Mouse (Mus musculus) ES-Bruce4 (cell line): Measurements from ENCODE around the gene Cldn10. TPM values are rescaled to one million over a fixed set of nuclear protein-coding genes. Genes with fewer than 3 reads are reported as not detected.

ENCODE experiments used
- H3K27ac ChIP-seq: 2 replicates; pipeline ENCODE4 v1.5.1; 2012; ENCODE audit warnings: low read length, inconsistent platforms; ENCODE audit not compliant: insufficient read depth
- H3K27me3 ChIP-seq: 2 replicates; pipeline ENCODE4 v1.6.1; 2012; ENCODE audit warnings: mild to moderate bottlenecking, low read length, inconsistent platforms; ENCODE audit not compliant: control insufficient read depth, poor library complexity, insufficient read depth, severe bottlenecking
- H3K36me3 ChIP-seq: 2 replicates; pipeline ENCODE4 v1.6.1; 2012; ENCODE audit warnings: inconsistent platforms, mild to moderate bottlenecking, low read length, moderate library complexity; ENCODE audit not compliant: control insufficient read depth, poor library complexity, insufficient read depth, severe bottlenecking
- H3K4me1 ChIP-seq: one replicate; pipeline ENCODE4 v1.8.1; 2011; ENCODE audit warnings: low read length; ENCODE audit not compliant: control insufficient read depth, insufficient read depth
- H3K4me3 ChIP-seq: 2 replicates; pipeline ENCODE4 v1.5.1; 2011; ENCODE audit warnings: low read depth, mild to moderate bottlenecking, low read length
- H3K9ac ChIP-seq: 2 replicates; pipeline ENCODE4 v1.6.1; 2012; ENCODE audit warnings: low read depth, mild to moderate bottlenecking, inconsistent platforms; ENCODE audit not compliant: poor library complexity, severe bottlenecking
- H3K9me3 ChIP-seq: replicated peaks from 2 replicates; pipeline ENCODE4 v1.6.1; 2012; ENCODE audit warnings: mild to moderate bottlenecking, low read length, inconsistent platforms; ENCODE audit not compliant: control insufficient read depth, poor library complexity, insufficient read depth, severe bottlenecking
- CTCF ChIP-seq: IDR thresholded peaks from one replicate; pipeline ENCODE4 v1.8.1; 2011; ENCODE audit warnings: low read depth, low read length
- EP300 ChIP-seq: IDR thresholded peaks from 2 replicates; pipeline ENCODE4 v1.6.1; 2011; ENCODE audit warnings: low read depth, low read length; ENCODE audit not compliant: insufficient read depth
- POLR2A ChIP-seq: IDR thresholded peaks from one replicate; pipeline ENCODE4 v1.8.1; 2011; ENCODE audit warnings: low read length; ENCODE audit not compliant: insufficient read depth
- polyA plus RNA-seq: library from polyadenylated mRNA; stranded (reverse); fragments of >200 nt; gene quantifications from 2 replicates; pipeline ENCODE4 v1.2.4, GENCODE M21; 2011; ENCODE audit warnings: low read depth; ENCODE audit not compliant: missing spikeins, insufficient read depth, insufficient read length

The Cldn10 gene
- polyA plus RNA-seq, 1 experiment, result not detected

DNA sequence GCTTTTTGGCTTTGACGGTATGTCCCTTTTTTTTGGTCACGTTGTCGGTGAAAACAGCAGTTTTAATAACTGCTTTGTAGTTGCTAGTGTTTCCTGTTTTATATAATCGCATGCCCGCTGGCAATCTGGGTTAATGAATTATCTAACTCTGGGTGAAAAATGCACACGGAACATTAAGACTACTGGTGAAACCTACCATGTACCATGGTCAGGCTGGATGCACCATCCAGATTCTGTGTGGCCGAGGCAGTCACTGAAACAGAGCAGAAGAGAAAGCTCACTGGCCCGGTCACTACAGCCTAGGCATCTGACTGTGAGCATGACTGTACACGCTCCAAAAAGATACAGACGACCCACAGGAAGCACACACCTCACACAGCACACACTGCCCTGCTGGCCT, 107.9 kb downstream of the Cldn10 start:
- Histone ChIP-seq H3K27me3 (no peaks in the 10 kb centered on the region), H3K9ac (no peak overlapping the region), H3K4me1 (no peaks in the 10 kb centered on the region), H3K36me3 (peaks cover 3% of the 10 kb centered on the region; the same call in 1 of the 2 replicates), H3K27ac (no peak overlapping the region), H3K4me3 (no peak overlapping the region), H3K9me3 (no peaks in the 10 kb centered on the region)
- TF ChIP-seq POLR2A (no peak), CTCF (no peak), EP300 (no peak)

- Histone ChIP-seq H3K4me1 (no peaks in the 10 kb centered on the region), H3K27ac (no peak overlapping the region), H3K36me3 (peaks cover 9% of the 10 kb centered on the region), H3K27me3 (no peaks in the 10 kb centered on the region), H3K9me3 (peaks cover 3% of the 10 kb centered on the region), H3K9ac (no peak overlapping the region), H3K4me3 (no peak overlapping the region)
- TF ChIP-seq CTCF, result peak; percentile 56
- TF ChIP-seq POLR2A, result no peak
Observed at GRCm38 (mm10) chr14:118899940-118900339, 112.2 kb downstream of the Cldn10 start.

GRCm38 (mm10) chr14:118900911-118901310, 113.2 kb downstream of the Cldn10 start:
- TF ChIP-seq CTCF (no peak), EP300 (no peak), POLR2A (no peak)
- Histone ChIP-seq H3K9ac (no peak overlapping the region), H3K4me1 (no peaks in the 10 kb centered on the region), H3K36me3 (peaks cover 9% of the 10 kb centered on the region), H3K27me3 (no peaks in the 10 kb centered on the region), H3K27ac (no peak overlapping the region), H3K9me3 (peaks cover 3% of the 10 kb centered on the region), H3K4me3 (no peak overlapping the region)

GRCm38 (mm10) chr14:118903397-118903796, 115.7 kb downstream of the Cldn10 start:
- TF ChIP-seq EP300 (no peak), POLR2A (no peak), CTCF (no peak)
- H3K4me1 ChIP-seq, result no peaks in the 10 kb centered on the region
- peaks cover 9% of the 10 kb centered on the region for H3K36me3 ChIP-seq
- no peak overlapping the region for H3K27ac ChIP-seq
- H3K4me3 ChIP-seq, result no peak overlapping the region
- H3K27me3 ChIP-seq, result no peaks in the 10 kb centered on the region
- peaks cover 3% of the 10 kb centered on the region for H3K9me3 ChIP-seq
- H3K9ac ChIP-seq, result no peak overlapping the region

GRCm38 (mm10) chr14:118903867-118904562, 116.3 kb downstream of the Cldn10 start:
- H3K27me3 ChIP-seq, result no peaks in the 10 kb centered on the region
- no peaks in the 10 kb centered on the region for H3K4me1 ChIP-seq
- peaks cover 9% of the 10 kb centered on the region for H3K36me3 ChIP-seq
- no peak overlapping the region for H3K9ac ChIP-seq
- TF ChIP-seq EP300, result no peak
- TF ChIP-seq POLR2A, result no peak
- TF ChIP-seq CTCF, result no peak
- no peak overlapping the region for H3K4me3 ChIP-seq
- H3K27ac ChIP-seq, result no peak overlapping the region
- peaks cover 3% of the 10 kb centered on the region for H3K9me3 ChIP-seq

DNA sequence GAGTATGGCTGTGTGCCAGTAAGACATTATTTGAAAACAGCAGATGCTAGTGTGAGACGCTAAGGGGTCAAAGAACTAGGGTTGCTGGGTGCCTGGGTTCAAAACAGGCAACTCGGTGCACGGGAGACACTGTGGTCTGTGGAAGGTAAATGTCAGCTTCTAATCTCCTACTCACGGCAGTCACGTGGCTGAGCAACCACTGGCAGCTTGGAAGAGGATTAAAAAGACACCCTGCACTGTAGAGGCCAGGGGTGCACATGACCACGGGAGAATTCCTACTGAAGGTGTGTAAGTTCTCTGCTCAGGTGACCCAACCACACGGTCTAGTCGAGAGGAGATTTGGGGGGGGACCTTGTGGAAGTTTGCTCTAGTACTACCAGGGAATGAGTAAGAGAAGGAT, 119.9 kb downstream of the Cldn10 start:
- H3K9ac ChIP-seq, result no peak overlapping the region
- H3K4me3 ChIP-seq, result no peak overlapping the region
- H3K27ac ChIP-seq, result no peak overlapping the region
- H3K4me1 ChIP-seq, result no peaks in the 10 kb centered on the region
- H3K36me3 ChIP-seq, result peaks cover 4% of the 10 kb centered on the region; the same call in 1 of the 2 replicates
- no peaks in the 10 kb centered on the region for H3K27me3 ChIP-seq
- no peak for TF ChIP-seq EP300
- TF ChIP-seq POLR2A, result no peak
- TF ChIP-seq CTCF, result no peak
- H3K9me3 ChIP-seq, result no peaks in the 10 kb centered on the region
